16 mouse cellular contexts compared by ENCODE assay signal in genomic region chr3:68085024-68085423, GRCm38 (mm10). TPM values are rescaled to one million over a fixed set of nuclear protein-coding genes. Genes with fewer than 3 reads are reported as not detected.
"Had no signal": no experiment of that assay in that cellular context is flagged by ENCODE, and none has a peak within 500 bp of the region (broad histone marks: within the 10 kb centered on the region; RNA-seq: fewer than 3 reads in every experiment).

No protein-coding gene starts in this region.

- H3K4me2 ChIP-seq: lung, embryonic 15.5 days; midbrain, embryonic 11.5 days; midbrain, embryonic 13.5 days; midbrain, embryonic 15.5 days; neural tube, embryonic 12.5 days; stomach, embryonic 15.5 days had no signal

- DNase-seq: lung, postnatal 14 days; lung, postnatal 36 days; right cerebral cortex, postnatal 14 days; thymus, adult 2 months; thymus, postnatal 25 days; thymus, postnatal 4 days had no signal

- H3K9ac ChIP-seq: lung, embryonic 15.5 days; midbrain, embryonic 13.5 days; midbrain, embryonic 15.5 days; neural tube, embryonic 12.5 days; stomach, embryonic 15.5 days had no signal

- H3K4me3 ChIP-seq: lung, embryonic 15.5 days; megakaryocyte, embryonic 14.5 days; midbrain, embryonic 13.5 days; midbrain, embryonic 15.5 days; neural tube, embryonic 12.5 days; stomach, embryonic 15.5 days had no signal

- H3K4me1 ChIP-seq: lung, embryonic 15.5 days; megakaryocyte, embryonic 14.5 days; midbrain, embryonic 13.5 days; midbrain, embryonic 15.5 days; neural tube, embryonic 12.5 days; stomach, embryonic 15.5 days had no signal

- H3K27ac ChIP-seq: lung, embryonic 15.5 days; macrophage; midbrain, embryonic 13.5 days; midbrain, embryonic 15.5 days; neural tube, embryonic 12.5 days; stomach, embryonic 15.5 days; stomach, postnatal 0 days had no signal

- H3K36me3 ChIP-seq: lung, embryonic 15.5 days; midbrain, embryonic 13.5 days; midbrain, embryonic 15.5 days; neural tube, embryonic 12.5 days; stomach, embryonic 15.5 days had no signal

- H3K27me3 ChIP-seq: lung, embryonic 15.5 days; megakaryocyte, embryonic 14.5 days; midbrain, embryonic 13.5 days; midbrain, embryonic 15.5 days; neural tube, embryonic 12.5 days; stomach, embryonic 15.5 days had no signal

- ATAC-seq: lung, postnatal 0 days; midbrain, embryonic 13.5 days; midbrain, embryonic 15.5 days had no signal

- H3K9me3 ChIP-seq: lung, embryonic 15.5 days; megakaryocyte, embryonic 14.5 days; midbrain, embryonic 13.5 days; midbrain, embryonic 15.5 days; neural tube, embryonic 12.5 days; stomach, embryonic 15.5 days had no signal

RNA-seq across cellular contexts. Expression of gene Schip1, which starts 20.4 kb away (rescaled TPM):
- polyA plus RNA-seq: macrophage had no signal
